Mouse (Mus musculus) stomach, postnatal 0 days (tissue): ENCODE results near the gene Lix1l. TPM values are rescaled to one million over a fixed set of nuclear protein-coding genes. Genes with fewer than 3 reads are reported as not detected.

Source experiments
- ATAC-seq: fragments of 200-750 bp; cut with Nextera tagmentation; 2 replicates; pipeline ENCODE4 v1.8.0; 2017; ENCODE audit not compliant: low FRiP score, low TSS enrichment
- DNase-seq: peaks from one replicate; pipeline ENCODE4 v3.0.0-alpha.2; 2016; ENCODE audit warnings: low spot score
- H3K27ac ChIP-seq: fragments of 300-500 bp; sonication (generic); replicated peaks from 2 replicates; pipeline ENCODE4 v1.5.1; 2014; ENCODE audit warnings: mild to moderate bottlenecking, control low read depth
- H3K27me3 ChIP-seq: fragments of 300-500 bp; sonication (generic); 2 replicates; pipeline ENCODE4 v1.6.1; 2014; ENCODE audit warnings: low read length; ENCODE audit not compliant: control insufficient read depth, insufficient read depth
- H3K36me3 ChIP-seq: fragments of 300-500 bp; sonication (generic); 2 replicates; pipeline ENCODE4 v1.6.1; 2014; ENCODE audit warnings: low read length, mixed read lengths; ENCODE audit not compliant: control insufficient read depth, insufficient read depth
- H3K4me1 ChIP-seq: fragments of 300-500 bp; sonication (generic); replicated peaks from 2 replicates; pipeline ENCODE4 v1.6.1; 2014; ENCODE audit warnings: antibody characterized with exemption; ENCODE audit not compliant: control insufficient read depth, insufficient read depth
- H3K4me2 ChIP-seq: fragments of 300-500 bp; sonication (generic); replicated peaks from 2 replicates; pipeline ENCODE4 v1.6.1; 2014; ENCODE audit warnings: low read depth, mild to moderate bottlenecking, control low read depth, moderate library complexity
- H3K4me3 ChIP-seq: fragments of 300-500 bp; sonication (generic); 2 replicates; pipeline ENCODE4 v1.5.1; 2014; ENCODE audit warnings: low read depth, low read length, control low read depth
- H3K9ac ChIP-seq: fragments of 300-500 bp; sonication (generic); 2 replicates; pipeline ENCODE4 v1.6.1; 2014; ENCODE audit warnings: mild to moderate bottlenecking, low read length, control low read depth, mixed read lengths
- H3K9me3 ChIP-seq: fragments of 300-500 bp; sonication (generic); 2 replicates; pipeline ENCODE4 v1.6.1; 2016; ENCODE audit warnings: low read length; ENCODE audit not compliant: control insufficient read depth
- CTCF ChIP-seq: IDR thresholded peaks from 2 replicates; pipeline ENCODE4 v1.5.1; 2016; ENCODE audit warnings: antibody characterized with exemption, low read depth, mild to moderate bottlenecking, moderate library complexity
- EP300 ChIP-seq: optimal IDR thresholded peaks from 2 replicates; pipeline ENCODE3; 2016; ENCODE audit warnings: antibody characterized with exemption
- WGBS: fragments of 180-500 bp; shearing (Covaris S2); extraction: QIAGEN DNeasy Blood & Tissue Kit; methylation state at CpG from one replicate; pipeline ENCODE4 v1.1.7; 2014; 5-methylcytosine and 5-hydroxymethylcytosine counted together
- polyA plus RNA-seq: library from polyadenylated mRNA; unstranded; fragments of >200 nt; fragmentation: Nextera tagmentation; extraction: Ambion mirVana; gene quantifications from 2 replicates; pipeline ENCODE4 v1.2.1, GENCODE M21; 2015

Gene Lix1l
- polyA plus RNA-seq, 1 experiment from 2014 or later, result 3.8 TPM

DNA sequence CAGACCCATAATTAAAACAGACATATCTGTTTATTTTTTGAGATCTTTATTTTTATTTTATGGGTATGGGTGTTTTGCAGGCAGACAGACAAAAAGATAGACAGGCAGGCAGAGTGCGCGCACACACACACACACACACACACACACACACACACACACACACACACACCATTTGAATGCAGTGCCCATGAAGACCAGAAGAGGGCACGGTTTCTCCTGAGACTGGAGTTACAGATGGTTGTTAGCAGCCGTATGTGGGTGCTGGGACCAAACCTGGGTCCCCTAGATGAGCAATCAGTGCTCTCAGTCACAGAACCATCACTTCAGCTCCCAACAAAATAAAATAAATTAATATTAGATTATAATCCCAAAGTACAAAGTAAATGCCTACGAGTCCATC lies 17.6 kb upstream of the Lix1l start:
- no peaks in the 10 kb centered on the region for H3K9me3 ChIP-seq
- no peak overlapping the region for H3K27ac ChIP-seq
- peak; percentile 44; the same call in 1 of the 2 replicates for TF ChIP-seq CTCF
- no peak for TF ChIP-seq EP300
- WGBS, result 98% methylated on average over 5 of the region's 5 CpGs
- ATAC-seq, result no peak
- no peak overlapping the region for H3K4me3 ChIP-seq
- no peaks in the 10 kb centered on the region for H3K36me3 ChIP-seq
- H3K9ac ChIP-seq, result no peak overlapping the region
- DNase-seq, result no peak
- no peaks in the 10 kb centered on the region for H3K27me3 ChIP-seq
- no peaks in the 10 kb centered on the region for H3K4me1 ChIP-seq
- H3K4me2 ChIP-seq, result no peak overlapping the region

DNA sequence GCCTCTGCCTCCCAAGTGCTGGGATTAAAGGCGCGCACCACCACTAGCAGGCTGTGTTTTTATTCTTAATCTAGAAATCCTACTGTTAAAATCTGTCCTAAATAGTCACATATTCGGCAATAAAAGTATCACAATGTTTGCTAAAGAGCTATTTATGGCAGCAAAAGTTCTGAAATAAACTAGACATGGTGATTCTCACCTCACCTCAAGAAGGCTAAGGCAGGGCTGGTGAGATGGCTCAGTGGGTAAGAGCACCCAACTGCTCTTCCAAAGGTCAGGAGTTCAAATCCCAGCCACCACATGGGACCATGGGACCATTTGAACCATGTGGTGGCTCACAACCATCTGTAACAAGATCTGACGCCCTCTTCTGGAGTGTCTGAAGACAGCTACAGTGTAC lies 10.3 kb upstream of the Lix1l start:
- Histone ChIP-seq H3K4me2 (no peak overlapping the region), H3K27me3 (no peaks in the 10 kb centered on the region), H3K4me3 (no peak overlapping the region), H3K4me1 (no peaks in the 10 kb centered on the region), H3K36me3 (peaks cover 3% of the 10 kb centered on the region; the same call in 1 of the 2 replicates), H3K27ac (no peak overlapping the region), H3K9me3 (no peaks in the 10 kb centered on the region), H3K9ac (no peak overlapping the region)
- WGBS, result 83% methylated on average over 4 of the region's 4 CpGs
- no peak for ATAC-seq
- no peak for TF ChIP-seq EP300
- TF ChIP-seq CTCF, result no peak
- DNase-seq, result no peak

- Histone ChIP-seq H3K36me3 (peaks cover 3% of the 10 kb centered on the region; the same call in 1 of the 2 replicates), H3K9ac (peak overlapping the region; percentile 72), H3K4me2 (peak overlapping the region; percentile 65), H3K27ac (peak overlapping the region; percentile 88), H3K4me1 (0 out of 2 replicates have a peak, but pooled peaks cover 3% of the 10 kb centered on the region), H3K4me3 (peak overlapping the region; percentile 58), H3K9me3 (no peaks in the 10 kb centered on the region), H3K27me3 (no peaks in the 10 kb centered on the region)
- no peak; the same call in 1 of the 2 replicates for ATAC-seq
- DNase-seq, result peak; percentile 45
- WGBS, result 2% methylated on average over 10 of the region's 10 CpGs
- TF ChIP-seq CTCF, result no peak
- TF ChIP-seq EP300, result no peak
Observed at GRCm38 (mm10) chr3:96593374-96593773, 7.6 kb upstream of the Lix1l start.

DNA sequence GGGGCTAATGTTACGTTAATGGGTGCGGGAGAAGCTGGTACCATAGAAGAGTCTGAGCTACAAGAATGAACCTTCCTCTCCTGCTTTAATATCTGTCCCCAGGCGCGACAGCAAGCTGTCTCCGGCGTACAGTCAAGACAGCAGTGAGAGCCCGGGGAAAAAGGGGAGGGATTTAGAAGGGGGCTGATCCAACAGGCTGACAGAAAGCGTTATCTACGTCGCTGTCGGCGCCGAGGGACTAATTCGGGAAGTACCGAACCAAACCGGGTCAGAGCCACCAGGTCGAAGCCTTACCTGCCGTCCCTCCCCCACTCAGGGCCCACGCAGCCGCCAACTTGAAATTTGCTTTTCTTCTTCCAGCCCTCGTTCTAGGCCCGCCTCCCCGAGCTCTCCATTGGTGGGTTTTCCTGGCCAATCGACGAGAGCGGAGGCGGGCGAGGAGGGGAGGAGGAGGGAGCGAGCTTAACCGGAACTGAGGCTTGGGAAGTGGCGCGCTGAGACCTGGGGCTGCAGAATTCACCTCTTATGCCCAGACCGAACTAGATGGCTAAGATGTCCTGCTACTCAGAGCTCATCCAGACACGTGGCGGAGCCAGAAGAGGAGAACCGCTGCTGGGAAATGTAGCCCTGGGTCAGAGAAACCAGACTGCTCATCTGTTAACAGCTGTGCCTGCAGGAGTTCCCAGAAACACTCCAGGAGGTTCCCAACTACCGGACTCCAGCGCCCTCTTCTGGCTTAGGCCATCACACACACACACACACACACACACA lies 7.0 kb upstream of the Lix1l start, which contains the start of gene Polr3gl:
Gene Polr3gl, minus strand, starts transcription at position 392 of the 771 bp plus-strand sequence.
- no peaks in the 10 kb centered on the region for H3K27me3 ChIP-seq
- under 1% methylated on average over 36 of the region's 38 CpGs for WGBS
- peak within 1 kb of the TSS; percentile 88 for H3K27ac ChIP-seq
- H3K4me2 ChIP-seq, result peak within 1 kb of the TSS; percentile 65
- H3K4me1 ChIP-seq, result 0 out of 2 replicates have a peak, but pooled peaks cover 3% of the 10 kb centered on the region
- H3K9ac ChIP-seq, result peak within 1 kb of the TSS; percentile 72
- DNase-seq (peak; percentile 96), ATAC-seq (peak; percentile 93)
- TF ChIP-seq CTCF (peak; percentile 49), EP300 (no peak)
- no peaks in the 10 kb centered on the region for H3K9me3 ChIP-seq
- peaks cover 3% of the 10 kb centered on the region; the same call in 1 of the 2 replicates for H3K36me3 ChIP-seq
- H3K4me3 ChIP-seq, result peak within 1 kb of the TSS; percentile 58

GRCm38 (mm10) chr3:96594851-96595250 lies 6.1 kb upstream of the Lix1l start:
- no peak overlapping the region for H3K9ac ChIP-seq
- H3K4me3 ChIP-seq, result no peak overlapping the region
- no peak for DNase-seq
- no peak for TF ChIP-seq EP300
- no peak for TF ChIP-seq CTCF
- no peak for ATAC-seq
- WGBS, result 83% methylated on average over 5 of the region's 5 CpGs
- peaks cover 3% of the 10 kb centered on the region; the same call in 1 of the 2 replicates for H3K36me3 ChIP-seq
- no peak overlapping the region for H3K27ac ChIP-seq
- no peaks in the 10 kb centered on the region for H3K9me3 ChIP-seq
- H3K4me2 ChIP-seq, result no peak overlapping the region
- no peaks in the 10 kb centered on the region for H3K27me3 ChIP-seq
- H3K4me1 ChIP-seq, result 0 out of 2 replicates have a peak, but pooled peaks cover 3% of the 10 kb centered on the region

DNA sequence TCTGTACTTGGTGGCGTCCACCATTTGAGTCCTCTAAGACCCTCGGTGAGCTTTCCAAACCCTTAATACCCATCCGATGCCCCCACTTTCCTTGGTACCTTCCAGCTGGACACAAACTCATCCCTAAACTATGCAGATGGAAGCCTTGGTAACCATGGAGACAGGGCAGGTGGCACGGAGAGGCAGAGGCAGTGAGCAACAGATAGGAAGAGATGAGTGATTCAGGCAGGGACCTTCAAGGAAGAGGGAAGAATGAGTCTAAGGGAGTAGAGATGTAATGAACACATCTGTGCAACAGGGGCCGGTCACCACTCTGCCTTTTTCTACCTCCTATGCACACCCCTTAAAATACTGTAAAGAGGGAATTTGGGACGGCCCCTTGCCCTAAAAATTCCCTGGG lies 5.3 kb upstream of the Lix1l start:
- 34% methylated on average over 6 of the region's 6 CpGs for WGBS
- ATAC-seq, result no peak
- TF ChIP-seq CTCF, result no peak
- TF ChIP-seq EP300, result no peak
- Histone ChIP-seq H3K4me1 (0 out of 2 replicates have a peak, but pooled peaks cover 3% of the 10 kb centered on the region), H3K36me3 (no peaks in the 10 kb centered on the region), H3K4me3 (no peak overlapping the region), H3K9ac (no peak overlapping the region), H3K9me3 (no peaks in the 10 kb centered on the region), H3K27ac (no peak overlapping the region), H3K27me3 (no peaks in the 10 kb centered on the region), H3K4me2 (no peak overlapping the region; the same call in 1 of the 2 replicates)
- DNase-seq, result no peak
